Mouse (Mus musculus) stomach, embryonic 15.5 days (tissue): ENCODE data around the gene Hist1h2ab. TPM values are rescaled to one million over a fixed set of nuclear protein-coding genes. Genes with fewer than 3 reads are reported as not detected.
"Not testable (repeated sequence)": the region's sequence is repeated elsewhere in the genome, so short reads cannot be mapped to it uniquely, and the experiment has no call there.

Source experiments
- ATAC-seq: fragments of 200-750 bp; cut with Nextera tagmentation; 2 replicates; pipeline ENCODE4 v1.8.0; 2017; ENCODE audit warnings: low read depth, moderate number of reproducible peaks, moderate TSS enrichment; ENCODE audit not compliant: insufficient read depth, low FRiP score
- H3K27ac ChIP-seq: fragments of 300-500 bp; sonication (generic); 2 replicates; pipeline ENCODE4 v1.5.1; 2015; ENCODE audit warnings: mild to moderate bottlenecking, inconsistent platforms
- H3K27me3 ChIP-seq: fragments of 300-500 bp; sonication (generic); replicated peaks from 2 replicates; pipeline ENCODE4 v1.6.1; 2015; ENCODE audit warnings: inconsistent platforms
- H3K36me3 ChIP-seq: fragments of 300-500 bp; sonication (generic); 2 replicates; pipeline ENCODE4 v1.6.1; 2015; ENCODE audit warnings: inconsistent platforms
- H3K4me1 ChIP-seq: fragments of 300-500 bp; sonication (generic); 2 replicates; pipeline ENCODE4 v1.6.1; 2015; ENCODE audit warnings: inconsistent platforms
- H3K4me2 ChIP-seq: fragments of 300-500 bp; sonication (generic); 2 replicates; pipeline ENCODE4 v1.6.1; 2015; ENCODE audit warnings: mild to moderate bottlenecking, inconsistent platforms
- H3K4me3 ChIP-seq: fragments of 300-500 bp; sonication (generic); replicated peaks from 2 replicates; pipeline ENCODE4 v1.5.1; 2015; ENCODE audit warnings: inconsistent platforms
- H3K9ac ChIP-seq: fragments of 300-500 bp; sonication (generic); 2 replicates; pipeline ENCODE4 v1.6.1; 2015; ENCODE audit warnings: inconsistent platforms
- H3K9me3 ChIP-seq: fragments of 300-500 bp; sonication (generic); 2 replicates; pipeline ENCODE4 v1.6.1; 2016; ENCODE audit warnings: inconsistent platforms
- WGBS: fragments of 180-500 bp; shearing (Covaris S2); methylation state at CpG from one replicate; pipeline ENCODE4 v1.1.7; 2015; 5-methylcytosine and 5-hydroxymethylcytosine counted together
- polyA plus RNA-seq: library from polyadenylated mRNA; unstranded; fragments of >200 nt; fragmentation: Nextera tagmentation; extraction: Ambion mirVana; gene quantifications from 2 replicates; pipeline ENCODE4 v1.2.1, GENCODE M21; 2015

The Hist1h2ab gene
- polyA plus RNA-seq, 1 experiment from 2014 or later = 63.1 TPM

GRCm38 (mm10) chr13:23739069-23739921, 11.6 kb upstream of the Hist1h2ab start:
- H3K9ac ChIP-seq = peak overlapping the region; percentile 91
- no peaks in the 10 kb centered on the region for H3K9me3 ChIP-seq
- under 1% methylated on average over 39 of the region's 39 CpGs for WGBS
- peak overlapping the region; percentile 99 for H3K27ac ChIP-seq
- H3K36me3 ChIP-seq = no peaks in the 10 kb centered on the region
- 0 out of 2 replicates have a peak, but pooled peaks cover 2% of the 10 kb centered on the region for H3K4me1 ChIP-seq
- H3K4me3 ChIP-seq = peak overlapping the region; percentile 64
- ATAC-seq = peak; percentile 89
- peak overlapping the region; percentile 95 for H3K4me2 ChIP-seq
- H3K27me3 ChIP-seq = no peaks in the 10 kb centered on the region

- no peaks in the 10 kb centered on the region for H3K36me3 ChIP-seq
- peak overlapping the region; percentile 64 for H3K4me3 ChIP-seq
- H3K4me2 ChIP-seq = peak overlapping the region; percentile 95
- H3K9ac ChIP-seq = peak overlapping the region; percentile 91
- no peaks in the 10 kb centered on the region for H3K9me3 ChIP-seq
- H3K27ac ChIP-seq = peak overlapping the region; percentile 99
- no peaks in the 10 kb centered on the region for H3K27me3 ChIP-seq
- 0 out of 2 replicates have a peak, but pooled peaks cover 2% of the 10 kb centered on the region for H3K4me1 ChIP-seq
- WGBS = 0% methylated on average over 14 of the region's 14 CpGs
- ATAC-seq = no peak
Observed at GRCm38 (mm10) chr13:23739922-23740252, 11.0 kb upstream of the Hist1h2ab start.

- Histone ChIP-seq H3K36me3 (no peaks in the 10 kb centered on the region), H3K4me2 (peak overlapping the region; percentile 95), H3K4me3 (peak overlapping the region; percentile 64), H3K27ac (peak overlapping the region; percentile 99), H3K9me3 (no peaks in the 10 kb centered on the region), H3K4me1 (0 out of 2 replicates have a peak, but pooled peaks cover 2% of the 10 kb centered on the region), H3K9ac (peak overlapping the region; percentile 39; the same call in 1 of the 2 replicates), H3K27me3 (no peaks in the 10 kb centered on the region)
- ATAC-seq = no peak
- WGBS = 17% methylated on average over 13 of the region's 13 CpGs
Observed at GRCm38 (mm10) chr13:23740256-23740840, 10.6 kb upstream of the Hist1h2ab start.

GRCm38 (mm10) chr13:23740910-23741309, 10.0 kb upstream of the Hist1h2ab start:
- Histone ChIP-seq H3K9ac (no peak overlapping the region), H3K4me1 (0 out of 2 replicates have a peak, but pooled peaks cover 2% of the 10 kb centered on the region), H3K9me3 (no peaks in the 10 kb centered on the region), H3K4me2 (peak overlapping the region; percentile 95), H3K36me3 (no peaks in the 10 kb centered on the region), H3K27me3 (no peaks in the 10 kb centered on the region), H3K4me3 (peak overlapping the region; percentile 64; the same call in 1 of the 2 replicates), H3K27ac (peak overlapping the region; percentile 99; the same call in 1 of the 2 replicates)
- no peak for ATAC-seq
- 51% methylated on average over 5 of the region's 5 CpGs for WGBS

GRCm38 (mm10) chr13:23742007-23742406, 8.9 kb upstream of the Hist1h2ab start:
- H3K4me2 ChIP-seq = no peak overlapping the region
- no peaks in the 10 kb centered on the region for H3K9me3 ChIP-seq
- H3K27me3 ChIP-seq = no peaks in the 10 kb centered on the region
- H3K9ac ChIP-seq = no peak overlapping the region
- no peak overlapping the region for H3K27ac ChIP-seq
- no peaks in the 10 kb centered on the region for H3K36me3 ChIP-seq
- 0 out of 2 replicates have a peak, but pooled peaks cover 3% of the 10 kb centered on the region for H3K4me1 ChIP-seq
- no peak for ATAC-seq
- no peak overlapping the region for H3K4me3 ChIP-seq

GRCm38 (mm10) chr13:23743215-23743614, 7.7 kb upstream of the Hist1h2ab start:
- Histone ChIP-seq H3K9ac (no peak overlapping the region), H3K27me3 (no peaks in the 10 kb centered on the region), H3K4me3 (no peak overlapping the region), H3K4me2 (no peak overlapping the region), H3K4me1 (peaks cover 9% of the 10 kb centered on the region; the same call in 1 of the 2 replicates), H3K9me3 (no peaks in the 10 kb centered on the region), H3K27ac (no peak overlapping the region), H3K36me3 (no peaks in the 10 kb centered on the region)
- WGBS = 83% methylated on average over 5 of the region's 5 CpGs
- no peak for ATAC-seq

GRCm38 (mm10) chr13:23743963-23744362, 7.0 kb upstream of the Hist1h2ab start:
- ATAC-seq = no peak
- peaks cover 9% of the 10 kb centered on the region; the same call in 1 of the 2 replicates for H3K4me1 ChIP-seq
- no peaks in the 10 kb centered on the region for H3K27me3 ChIP-seq
- 27% methylated on average over 4 of the region's 4 CpGs for WGBS
- H3K4me3 ChIP-seq = peak overlapping the region; percentile 44; the same call in 1 of the 2 replicates
- peak overlapping the region; percentile 62; the same call in 1 of the 2 replicates for H3K4me2 ChIP-seq
- no peaks in the 10 kb centered on the region for H3K36me3 ChIP-seq
- H3K27ac ChIP-seq = peak overlapping the region; percentile 75
- H3K9ac ChIP-seq = no peak overlapping the region
- no peaks in the 10 kb centered on the region for H3K9me3 ChIP-seq

- H3K36me3 ChIP-seq = no peaks in the 10 kb centered on the region
- H3K9ac ChIP-seq = no peak overlapping the region; the same call in 1 of the 2 replicates
- WGBS = under 1% methylated on average over 15 of the region's 36 CpGs
- peak overlapping the region; percentile 44 for H3K4me3 ChIP-seq
- peaks cover 9% of the 10 kb centered on the region; the same call in 1 of the 2 replicates for H3K4me1 ChIP-seq
- H3K4me2 ChIP-seq = peak overlapping the region; percentile 62
- H3K27ac ChIP-seq = peak overlapping the region; percentile 100
- H3K27me3 ChIP-seq = no peaks in the 10 kb centered on the region
- no peak for ATAC-seq
- no peaks in the 10 kb centered on the region for H3K9me3 ChIP-seq
Observed at GRCm38 (mm10) chr13:23744421-23745380, 6.2 kb upstream of the Hist1h2ab start.

GRCm38 (mm10) chr13:23745381-23746161, 5.4 kb upstream of the Hist1h2ab start, which contains the start of gene Hist1h3c:
Gene Hist1h3c, minus strand, starts transcription at chr13:23745602.
- H3K27ac ChIP-seq = peak within 1 kb of the TSS; percentile 100
- H3K4me3 ChIP-seq = peak within 1 kb of the TSS; percentile 44
- under 1% methylated on average over 28 of the region's 28 CpGs for WGBS
- peak; percentile 67 for ATAC-seq
- no peaks in the 10 kb centered on the region for H3K27me3 ChIP-seq
- H3K36me3 ChIP-seq = no peaks in the 10 kb centered on the region
- H3K9me3 ChIP-seq = no peaks in the 10 kb centered on the region
- peak within 1 kb of the TSS; percentile 54 for H3K9ac ChIP-seq
- peaks cover 9% of the 10 kb centered on the region; the same call in 1 of the 2 replicates for H3K4me1 ChIP-seq
- peak within 1 kb of the TSS; percentile 62 for H3K4me2 ChIP-seq

- not testable (repeated sequence) for H3K4me1 ChIP-seq, H3K36me3 ChIP-seq, H3K27me3 ChIP-seq, H3K9me3 ChIP-seq
- WGBS = under 1% methylated on average over 47 of the region's 58 CpGs
- Histone ChIP-seq H3K4me2 (peak within 1 kb of the TSS; percentile 62), H3K9ac (peak within 1 kb of the TSS; percentile 54), H3K4me3 (peak within 1 kb of the TSS; percentile 44), H3K27ac (peak within 1 kb of the TSS; percentile 100)
- ATAC-seq = peak; percentile 87
Observed at GRCm38 (mm10) chr13:23746201-23747080, 4.5 kb upstream of the Hist1h2ab start, which contains the start of gene Hist1h2bb. Gene Hist1h2bb, plus strand, starts transcription at chr13:23746734.
